Mouse (Mus musculus) ovary, postnatal 14 days (tissue): ENCODE data around the gene Itga2.

ENCODE experiments used
- DNase-seq: peaks from one replicate; pipeline ENCODE4 v3.0.0; 2022; ENCODE audit warnings: low spot score

The Itga2 gene

GRCm38 (mm10) chr13:114878667-114879066 lies 53.2 kb downstream of the Itga2 start:
- DNase-seq: no peak

GRCm38 (mm10) chr13:114876005-114876520 lies 55.8 kb downstream of the Itga2 start:
- DNase-seq: no peak

- no peak for DNase-seq
These were observed 57.2 kb downstream of the Itga2 start for GRCm38 (mm10) chr13:114874738-114875137.

GRCm38 (mm10) chr13:114857525-114857924 lies 74.4 kb downstream of the Itga2 start:
- no peak for DNase-seq

GRCm38 (mm10) chr13:114856269-114856627 lies 75.7 kb downstream of the Itga2 start:
- no peak for DNase-seq

- DNase-seq: no peak
These were observed 76.2 kb downstream of the Itga2 start for GRCm38 (mm10) chr13:114855573-114856268.

GRCm38 (mm10) chr13:114854428-114854827 lies 77.5 kb downstream of the Itga2 start:
- DNase-seq: no peak

GRCm38 (mm10) chr13:114854023-114854422 lies 77.9 kb downstream of the Itga2 start:
- DNase-seq: no peak

- no peak for DNase-seq
These were observed 78.7 kb downstream of the Itga2 start for GRCm38 (mm10) chr13:114853152-114853551.

GRCm38 (mm10) chr13:114852264-114853111 lies 79.4 kb downstream of the Itga2 start:
- no peak for DNase-seq

- no peak for DNase-seq
These were observed 83.0 kb downstream of the Itga2 start for GRCm38 (mm10) chr13:114848945-114849344.

GRCm38 (mm10) chr13:114845804-114846203 lies 86.1 kb downstream of the Itga2 start:
- DNase-seq: no peak

- DNase-seq: no peak
These were observed 88.6 kb downstream of the Itga2 start for GRCm38 (mm10) chr13:114843318-114843717.

GRCm38 (mm10) chr13:114840545-114840944 lies 91.4 kb downstream of the Itga2 start:
- no peak for DNase-seq

- DNase-seq: no peak
These were observed 92.8 kb downstream of the Itga2 start for GRCm38 (mm10) chr13:114839098-114839497.

GRCm38 (mm10) chr13:114838535-114838990 lies 93.3 kb downstream of the Itga2 start:
- peak; percentile 25 for DNase-seq

GRCm38 (mm10) chr13:114837061-114837460 lies 94.8 kb downstream of the Itga2 start:
- no peak for DNase-seq

GRCm38 (mm10) chr13:114834580-114834979 lies 97.3 kb downstream of the Itga2 start:
- no peak for DNase-seq

GRCm38 (mm10) chr13:114833351-114833750 lies 98.5 kb downstream of the Itga2 start:
- DNase-seq: no peak

GRCm38 (mm10) chr13:114832761-114833160 lies 99.1 kb downstream of the Itga2 start:
- DNase-seq: no peak

GRCm38 (mm10) chr13:114831367-114831833 lies 100.5 kb downstream of the Itga2 start:
- no peak for DNase-seq

- DNase-seq: no peak
These were observed 106.5 kb downstream of the Itga2 start for GRCm38 (mm10) chr13:114825377-114825855.

- no peak for DNase-seq
These were observed 109.0 kb downstream of the Itga2 start for GRCm38 (mm10) chr13:114822871-114823270.
